Mouse (Mus musculus) embryonic fibroblast, embryonic 13.5 days (primary cell): ENCODE measurements around the gene Dido1.

Source experiments
- CTCF ChIP-seq: IDR thresholded peaks from 2 replicates; pipeline ENCODE4 v1.5.1; 2011; ENCODE audit warnings: mild to moderate bottlenecking, control low read depth, low read length, moderate library complexity, borderline replicate concordance; ENCODE audit not compliant: insufficient read depth
- POLR2A ChIP-seq: IDR thresholded peaks from 2 replicates; pipeline ENCODE4 v1.6.1; 2011; ENCODE audit warnings: low read depth, mild to moderate bottlenecking, control low read depth, low read length, moderate library complexity

DNA sequence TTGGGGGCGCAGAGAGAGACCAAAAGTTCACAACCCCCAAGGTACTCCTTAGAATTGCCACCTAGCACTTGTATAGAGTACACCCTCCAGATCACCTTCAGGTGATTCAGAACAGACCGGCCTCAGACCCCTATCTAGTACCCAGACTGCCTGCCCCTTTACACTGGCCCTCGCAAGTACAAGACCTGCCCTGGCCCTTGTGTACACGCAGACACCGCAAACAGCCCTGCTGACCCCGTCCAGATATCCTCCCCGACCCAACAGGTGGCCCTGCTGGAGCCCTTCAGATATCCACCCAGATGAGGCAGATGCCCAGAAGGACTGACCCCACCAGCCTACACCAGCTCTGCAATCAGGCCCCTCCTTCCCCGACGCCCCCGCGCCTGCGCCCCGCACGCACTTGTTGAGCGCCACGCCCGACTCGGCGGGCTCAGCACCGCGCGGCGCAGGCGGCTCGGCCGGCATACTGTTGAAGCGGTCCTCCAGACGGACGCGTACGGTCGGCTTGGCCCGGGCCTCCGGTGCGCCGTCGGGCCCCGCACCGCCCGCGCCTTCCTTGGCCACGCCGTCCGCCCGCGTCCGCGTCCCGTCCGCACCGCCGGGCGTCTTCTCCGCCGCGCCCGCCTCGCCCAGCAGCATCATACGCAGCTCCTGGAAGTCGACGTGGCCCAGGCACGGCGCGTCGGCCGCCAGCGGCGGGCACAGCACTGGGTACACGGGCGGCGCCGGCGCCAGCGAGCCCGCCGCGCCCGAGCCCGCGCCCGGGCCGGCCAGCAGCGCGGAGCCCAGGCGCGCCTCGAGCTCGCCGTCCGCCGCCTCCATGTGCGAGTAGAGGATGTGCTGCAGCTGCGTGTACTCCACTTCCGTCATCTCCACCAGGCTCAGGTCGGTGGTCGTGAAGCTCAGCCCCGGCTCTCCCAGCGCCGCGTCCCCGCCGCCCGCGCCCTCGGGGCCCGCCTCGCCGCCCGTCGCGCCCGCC, 67.9 kb downstream of the Dido1 start:
- TF ChIP-seq CTCF (no peak), POLR2A (0 out of 2 replicates have a peak, but pooled peaks have one; percentile 15)
